Mouse (Mus musculus) adrenal gland, adult 2 months (tissue): Measurements from ENCODE around the gene Car3. TPM values are rescaled to one million over a fixed set of nuclear protein-coding genes. Genes with fewer than 3 reads are reported as not detected.
A peak's percentile ranks its signal among the peaks of the same experiment; 100 is the strongest.

Experiments
- DNase-seq: peaks from one replicate; pipeline ENCODE4 v3.0.0; 2021
- polyA plus RNA-seq: library from polyadenylated mRNA; depleted of rRNA; stranded (reverse); fragments of >200 nt; gene quantifications from 2 replicates; pipeline ENCODE4 v1.2.3, GENCODE M21; 2012
- total RNA-seq, 2 experiments: library from RNA; stranded (reverse); gene quantifications; 2 replicates each; pipeline ENCODE4 v1.2.3; 2021

Car3 gene
- total and polyA plus RNA-seq, 3 experiments: 1,180 to 4,256 (median 2,164) TPM

DNA sequence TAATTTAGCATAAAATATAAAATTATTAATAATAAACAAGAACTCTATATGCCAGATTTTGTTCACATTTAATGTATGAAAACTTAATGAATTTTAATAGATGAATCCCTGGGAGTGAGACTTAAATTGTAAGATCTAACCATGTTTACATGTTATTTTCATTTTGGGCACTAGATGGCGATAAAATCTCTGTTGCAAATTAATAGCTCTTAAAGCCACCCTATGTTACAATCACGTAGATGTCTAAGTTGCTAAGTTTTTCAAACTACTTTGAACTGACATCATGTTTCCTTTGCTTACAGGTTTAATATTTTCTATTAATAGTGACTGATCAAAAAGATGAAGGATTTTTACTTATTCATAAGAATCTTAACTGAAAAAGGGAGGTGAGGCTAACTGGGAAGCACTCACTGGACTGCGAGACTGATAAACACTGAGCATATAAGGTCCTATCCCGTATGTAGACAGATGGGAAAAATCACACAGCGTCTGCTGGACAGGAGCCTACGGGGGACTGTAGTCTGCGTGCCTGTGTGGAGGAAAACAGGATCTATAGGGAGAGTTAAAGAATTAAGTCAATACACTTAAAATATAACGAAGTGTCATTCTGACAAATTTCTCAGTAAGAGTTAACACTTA, 11.2 kb downstream of the Car3 start:
- DNase-seq: no peak

DNA sequence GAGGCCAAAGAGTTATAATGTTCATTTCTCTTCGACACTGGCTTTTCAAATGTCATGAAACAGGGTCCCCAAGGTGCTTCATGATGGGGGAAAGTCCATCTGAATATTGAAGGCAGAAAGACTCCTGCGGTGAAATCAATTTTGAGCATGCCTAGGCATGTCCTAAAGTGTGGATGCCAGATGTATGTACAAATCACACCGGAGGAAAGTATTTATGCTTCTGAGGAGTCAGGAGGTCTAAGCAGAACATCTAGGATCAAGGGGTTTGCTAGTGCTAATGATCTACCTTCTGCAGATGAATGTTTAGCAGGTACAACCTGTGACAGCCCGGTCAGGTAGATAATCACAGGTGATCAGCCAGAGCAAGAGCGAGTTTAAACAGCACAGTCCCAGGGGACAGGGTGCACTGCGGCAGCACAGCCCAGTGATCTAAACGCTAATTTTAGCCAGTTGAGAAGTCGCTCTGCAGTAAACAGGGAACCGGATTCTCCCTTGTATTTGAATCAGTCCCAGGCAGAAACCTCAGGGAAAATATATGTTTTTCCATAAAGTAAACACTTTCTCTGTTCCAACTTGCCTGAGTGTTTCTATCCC, 13.1 kb downstream of the Car3 start:
- DNase-seq: no peak

DNA sequence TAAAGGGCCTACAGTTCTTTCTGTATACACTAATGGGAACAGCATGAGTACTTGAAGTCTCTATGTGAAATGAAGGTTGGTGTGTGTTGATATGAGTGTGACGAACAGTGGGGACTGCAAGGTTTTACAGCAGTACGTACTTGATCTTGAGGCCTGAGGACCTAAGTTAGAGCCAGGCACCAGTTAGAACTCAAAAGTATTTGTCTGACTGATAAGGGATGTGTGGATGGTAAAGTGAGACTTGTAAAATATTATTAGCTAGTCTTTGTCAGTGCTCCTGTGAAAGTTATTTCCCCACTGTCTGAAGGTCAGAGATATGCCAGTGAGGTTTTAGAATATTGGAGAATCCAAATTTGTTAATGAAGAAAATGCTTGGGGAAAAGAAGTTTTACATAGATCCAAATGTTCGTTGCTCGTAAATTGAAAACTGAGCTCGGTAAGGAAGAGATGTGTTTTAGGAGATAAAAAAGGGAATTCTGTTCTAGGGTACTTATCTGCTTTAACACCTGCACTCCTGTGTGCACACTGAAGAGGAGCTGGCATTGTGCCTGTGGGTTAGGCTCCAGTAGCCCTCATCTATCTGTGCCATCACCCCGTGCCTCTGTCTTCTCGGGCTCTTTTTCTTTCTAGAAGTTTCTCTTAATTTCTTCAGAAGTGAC, 14.1 kb downstream of the Car3 start:
- no peak for DNase-seq

DNA sequence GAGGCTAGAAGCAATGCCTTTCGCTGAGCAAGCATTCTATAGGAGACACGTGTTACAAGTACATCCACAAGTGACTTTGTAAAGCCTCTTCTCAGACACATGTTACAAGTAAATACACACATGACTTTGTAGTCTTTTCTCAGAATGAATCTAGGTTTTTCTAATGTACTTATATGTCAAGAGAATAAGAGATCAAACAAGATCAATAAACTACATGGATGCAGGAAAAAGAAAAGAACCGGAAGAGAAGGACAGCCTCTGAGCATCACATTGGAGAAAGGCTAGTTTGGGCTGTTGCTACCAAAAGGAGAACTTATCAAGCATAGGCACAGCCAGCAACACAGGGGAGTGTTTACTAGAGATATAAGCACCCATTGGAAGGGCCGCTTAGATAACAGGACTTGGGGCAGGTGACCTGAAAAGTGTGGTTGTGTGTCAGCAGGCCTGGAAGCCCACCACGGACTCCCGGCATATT, 15.5 kb downstream of the Car3 start:
- DNase-seq: no peak

DNA sequence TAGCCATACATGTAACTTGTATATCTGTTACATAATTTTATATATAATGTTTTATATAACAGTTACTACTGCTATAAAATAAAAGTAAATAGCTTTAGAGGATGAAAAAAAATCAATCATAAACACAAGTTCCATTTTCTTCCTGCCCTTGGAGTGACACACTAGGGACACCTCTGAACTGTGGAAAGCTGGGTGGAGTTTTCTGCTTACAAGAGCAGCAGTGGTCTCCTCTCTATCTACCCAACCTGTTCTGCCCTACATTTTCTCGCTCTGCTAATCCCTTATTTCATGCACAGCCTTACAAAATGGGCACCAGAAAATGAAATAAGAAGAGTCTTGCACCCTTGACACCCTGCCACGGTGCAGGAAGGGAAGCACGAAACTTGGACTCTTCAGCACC, 16.0 kb downstream of the Car3 start:
- no peak for DNase-seq

DNA sequence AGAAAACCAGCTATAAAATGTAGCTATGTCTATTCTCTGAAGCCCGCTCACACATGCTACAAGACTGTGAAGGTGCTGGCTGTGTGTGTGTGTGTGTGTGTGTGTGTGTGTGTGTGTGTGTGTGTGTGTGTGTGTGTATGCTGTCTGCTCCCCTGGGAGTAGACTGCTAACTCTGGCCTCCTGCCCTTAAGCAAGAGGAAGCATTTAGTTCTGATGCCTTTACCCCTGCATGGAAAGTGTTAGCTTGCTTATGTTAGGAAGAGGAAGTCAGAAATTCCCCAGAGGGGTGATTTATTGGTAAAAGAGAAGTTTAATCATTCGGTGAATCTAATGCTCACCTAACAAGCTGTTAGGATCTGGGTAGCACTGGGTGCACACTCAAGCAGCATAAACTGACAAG, 17.0 kb downstream of the Car3 start:
- no peak for DNase-seq

DNA sequence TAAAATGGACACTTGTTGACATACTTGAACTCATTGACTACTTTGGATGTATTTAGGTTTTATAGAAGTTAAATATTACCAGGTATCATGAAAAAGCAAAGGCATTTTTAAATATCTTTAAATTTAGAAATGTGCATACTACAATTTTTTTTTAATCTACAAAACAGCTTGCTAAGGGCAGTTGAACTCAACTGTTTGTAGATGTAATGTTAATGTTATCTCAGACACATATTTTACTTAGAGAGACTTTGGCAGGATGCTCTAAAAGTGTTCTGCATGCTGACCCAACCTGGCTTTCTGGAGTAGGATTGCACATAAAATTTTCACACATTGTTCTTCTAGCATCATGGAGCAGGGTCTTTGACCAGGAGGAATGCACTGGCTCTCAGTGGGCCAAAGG, 18.7 kb downstream of the Car3 start:
- no peak for DNase-seq

DNA sequence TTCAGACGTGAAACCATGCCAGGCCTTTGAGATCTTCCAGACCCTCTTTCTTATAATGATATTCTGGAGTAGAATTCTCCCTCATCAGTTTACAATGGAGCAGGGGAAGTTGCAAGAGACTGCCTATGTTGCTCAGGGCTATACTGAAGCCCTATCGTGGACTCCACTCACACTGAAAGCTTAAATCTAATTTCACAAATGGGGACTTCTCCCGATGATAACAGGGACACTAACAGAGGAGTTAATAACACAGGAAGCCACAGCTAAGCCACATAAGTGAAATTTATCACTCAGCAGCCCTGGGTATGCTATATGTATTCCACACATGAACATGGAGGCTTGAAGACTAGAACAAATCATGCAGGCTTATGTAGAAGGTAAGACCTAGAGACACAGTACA, 19.4 kb downstream of the Car3 start:
- no peak for DNase-seq

DNA sequence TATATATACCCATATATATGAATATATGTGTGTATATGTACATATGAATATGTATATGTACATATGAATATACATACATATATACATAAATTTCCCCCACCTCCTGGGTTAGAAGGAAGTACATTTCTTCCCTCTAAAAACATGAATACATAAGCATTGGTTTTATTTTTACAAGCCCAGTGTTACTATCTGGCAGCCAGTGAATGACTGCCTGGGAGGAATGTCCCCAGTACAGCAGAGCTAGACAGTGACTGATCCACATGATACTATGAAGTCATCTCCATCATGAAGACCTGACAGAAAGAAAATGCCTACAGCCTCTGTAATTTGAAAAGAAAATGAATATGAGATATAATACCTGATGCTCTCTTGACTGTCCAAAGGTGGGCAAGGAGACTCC, 21.5 kb downstream of the Car3 start:
- DNase-seq: no peak

DNA sequence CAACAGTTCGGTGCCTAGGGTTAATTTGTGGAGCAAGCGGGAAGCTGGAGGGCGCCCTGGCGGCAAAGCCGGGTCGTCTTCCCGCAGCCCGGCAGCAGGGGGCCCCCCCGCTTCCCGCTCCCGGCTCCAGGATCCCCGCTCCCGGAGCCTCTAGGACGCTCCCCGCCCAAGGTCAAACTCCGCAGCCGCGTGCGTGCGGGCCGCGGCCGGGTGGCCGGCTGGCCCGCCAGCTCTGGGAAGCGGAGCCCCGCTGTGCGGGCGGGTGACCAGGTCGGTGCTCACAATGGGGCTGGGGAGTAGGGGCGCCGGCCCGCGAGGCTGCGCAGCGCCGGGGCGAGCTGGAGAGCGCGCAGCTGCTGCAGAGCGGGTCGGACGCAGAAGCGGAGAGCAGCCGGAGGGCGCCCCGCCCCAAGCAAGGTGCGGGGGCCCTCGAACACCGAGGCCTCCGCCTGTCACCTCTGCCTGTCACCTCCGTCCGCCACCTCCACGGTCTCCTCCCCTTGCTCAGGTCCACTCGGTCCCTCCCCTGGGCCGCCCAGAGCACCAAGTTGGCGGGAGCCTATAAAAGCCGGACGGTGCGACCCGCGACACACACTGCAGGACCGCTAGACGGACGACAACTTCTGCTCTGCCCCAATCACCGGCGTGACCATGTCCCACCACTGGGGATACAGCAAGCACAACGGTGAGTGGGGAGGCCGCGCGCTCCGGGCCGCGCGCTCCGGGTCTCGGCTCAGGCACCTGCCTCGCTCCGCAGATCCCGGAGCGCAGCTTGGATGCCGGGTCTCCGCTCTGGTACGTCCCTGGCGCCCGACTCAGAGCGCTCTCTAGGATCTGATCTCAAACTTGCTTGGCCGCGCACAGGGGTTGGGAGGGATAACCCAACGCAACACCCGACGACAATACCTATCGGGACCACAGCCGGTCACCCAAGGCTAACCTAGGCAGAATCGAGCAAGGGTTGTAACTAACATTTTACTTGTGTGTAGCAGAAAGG, 23.1 kb downstream of the Car3 start, which contains the start of gene Car2:
TSS of gene Car2 (plus strand) at position 172 of the 997 bp plus-strand sequence.
- peak; percentile 93 for DNase-seq

DNA sequence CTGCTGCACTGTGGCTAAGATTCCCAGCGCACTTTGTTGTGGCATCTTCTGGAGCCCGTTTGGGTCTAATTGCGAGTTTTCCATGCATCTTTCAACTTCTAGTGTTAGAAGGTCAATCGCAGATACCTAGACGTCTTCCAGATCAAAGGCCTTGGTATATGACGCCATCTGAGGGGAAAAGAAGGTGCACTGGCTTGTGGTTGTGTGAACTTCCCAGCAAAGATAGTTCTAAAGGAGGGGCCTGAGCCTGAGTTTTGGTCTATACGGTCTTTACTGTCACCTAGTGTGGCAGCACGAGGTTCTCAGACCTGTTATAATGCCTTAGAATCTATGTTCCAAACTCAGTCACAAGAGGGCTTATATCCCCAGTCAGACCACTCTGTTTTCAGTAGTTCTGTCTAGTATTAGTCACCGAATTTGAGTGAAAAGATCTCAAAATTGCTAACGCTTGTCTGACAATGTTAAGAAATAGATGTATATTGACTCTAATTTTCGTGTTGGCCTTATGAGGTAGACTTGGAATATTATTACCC, 23.9 kb downstream of the Car3 start:
- DNase-seq: peak; percentile 30

DNA sequence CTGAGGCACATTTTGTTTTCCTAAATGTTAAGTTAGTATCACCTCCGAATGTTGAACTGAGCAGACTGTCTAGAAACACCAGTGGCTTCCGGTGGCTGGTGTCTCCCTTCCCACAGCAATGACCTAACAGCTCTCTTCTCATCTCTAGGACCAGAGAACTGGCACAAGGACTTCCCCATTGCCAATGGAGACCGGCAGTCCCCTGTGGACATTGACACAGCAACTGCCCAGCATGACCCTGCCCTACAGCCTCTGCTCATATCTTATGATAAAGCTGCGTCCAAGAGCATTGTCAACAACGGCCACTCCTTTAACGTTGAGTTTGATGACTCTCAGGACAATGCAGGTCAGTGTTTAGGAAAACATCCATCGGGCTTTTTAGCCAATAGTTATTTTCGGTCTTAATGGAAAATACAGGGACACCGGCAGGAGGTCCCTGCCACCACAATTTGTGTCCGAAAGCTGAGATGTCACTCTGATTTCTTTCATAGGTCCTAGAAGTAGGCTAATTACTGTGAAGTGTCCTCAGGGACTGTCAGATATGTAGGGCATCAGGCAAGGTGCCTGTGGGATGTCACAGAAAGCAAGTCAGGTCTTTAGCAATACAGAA, 24.5 kb downstream of the Car3 start:
- no peak for DNase-seq

DNA sequence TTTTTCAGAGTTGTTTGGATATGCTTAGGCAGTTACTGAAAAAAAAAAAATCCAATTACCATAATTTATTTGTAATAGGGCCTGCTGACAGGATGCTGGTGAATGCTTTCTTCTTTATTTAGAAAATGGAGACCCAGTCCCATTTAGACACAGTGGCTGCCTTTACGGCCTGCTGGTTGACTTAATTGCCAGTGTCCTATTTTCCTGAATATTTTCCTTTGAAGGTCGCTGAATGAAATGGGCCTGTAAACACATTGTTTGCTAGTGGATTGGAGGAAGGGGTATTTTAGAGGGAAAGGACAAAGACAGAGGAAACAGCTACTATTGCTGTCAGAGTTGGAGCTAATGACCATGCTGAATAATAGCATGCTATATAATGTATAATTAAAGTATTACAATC, 25.2 kb downstream of the Car3 start:
- no peak for DNase-seq

DNA sequence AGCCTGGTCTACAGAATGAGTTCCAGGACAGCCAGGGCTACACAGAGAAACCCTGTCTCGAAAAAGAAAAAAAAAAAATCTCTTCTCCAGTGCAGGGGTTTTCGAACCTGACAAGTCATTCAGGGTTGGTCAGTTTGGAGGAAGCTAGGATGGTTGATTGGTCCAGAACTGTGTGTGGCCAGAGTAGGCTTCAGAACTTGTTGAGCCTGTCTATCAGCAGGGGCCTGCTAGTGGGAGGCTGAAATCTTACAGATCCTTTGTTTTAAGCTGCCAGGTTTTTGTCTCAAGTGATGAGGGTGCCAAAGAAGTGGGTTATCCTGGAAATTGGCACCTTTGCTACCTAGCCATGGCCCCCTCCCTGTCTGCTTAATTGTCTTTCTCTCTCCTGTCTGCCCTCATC, 25.8 kb downstream of the Car3 start:
- DNase-seq: no peak

DNA sequence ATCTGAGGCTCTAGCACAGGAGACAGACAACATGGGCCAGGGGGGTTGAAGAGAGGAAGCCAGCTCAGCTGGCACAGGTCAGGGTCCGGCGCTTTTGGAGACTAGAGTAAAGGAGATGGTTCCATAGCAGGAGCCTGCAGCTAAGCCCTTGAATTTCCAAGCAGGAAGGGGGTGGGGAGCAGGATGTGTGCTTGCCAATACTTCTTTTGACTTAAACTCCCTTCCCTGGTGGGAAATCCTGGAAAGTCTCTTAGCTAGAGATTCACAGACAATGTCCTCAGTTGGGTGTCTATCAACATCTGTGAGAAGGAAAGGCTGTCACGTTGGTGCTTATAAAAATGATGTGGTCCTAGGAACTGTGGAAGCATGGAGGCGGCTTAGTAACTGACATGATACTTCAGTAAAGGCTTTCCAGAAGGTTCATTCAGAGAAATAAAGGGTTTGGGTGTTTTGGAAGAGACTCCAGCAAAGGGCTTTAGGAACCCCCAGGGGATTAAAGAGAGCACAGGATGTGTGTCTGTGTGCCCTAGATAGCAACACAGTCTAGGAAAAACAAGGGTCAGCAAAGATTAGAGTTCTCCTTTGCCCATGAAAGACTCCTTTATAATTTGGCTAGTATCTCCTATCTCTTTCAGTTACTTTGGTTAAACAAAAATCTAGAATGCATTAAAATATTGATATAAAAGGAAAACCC, 26.6 kb downstream of the Car3 start:
- DNase-seq: peak; percentile 10

DNA sequence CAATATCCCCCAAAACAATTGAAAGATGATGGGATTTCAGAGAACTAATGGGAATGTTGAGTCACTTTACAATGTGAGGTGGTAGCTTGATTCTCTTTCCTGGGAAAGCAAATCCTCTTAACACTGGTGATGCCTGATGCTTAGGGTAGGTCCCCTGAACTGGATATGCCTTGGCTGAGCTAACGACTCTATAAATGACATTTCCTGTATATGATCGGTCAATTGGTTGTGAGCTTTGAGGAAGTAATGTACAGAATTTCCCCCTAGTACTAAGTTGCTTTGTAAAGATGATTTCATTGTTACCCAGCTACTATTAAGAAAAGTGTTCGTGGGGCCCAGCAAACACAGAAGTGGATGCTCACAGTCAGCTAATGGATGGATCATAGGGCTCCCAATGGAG, 29.7 kb downstream of the Car3 start:
- no peak for DNase-seq

DNA sequence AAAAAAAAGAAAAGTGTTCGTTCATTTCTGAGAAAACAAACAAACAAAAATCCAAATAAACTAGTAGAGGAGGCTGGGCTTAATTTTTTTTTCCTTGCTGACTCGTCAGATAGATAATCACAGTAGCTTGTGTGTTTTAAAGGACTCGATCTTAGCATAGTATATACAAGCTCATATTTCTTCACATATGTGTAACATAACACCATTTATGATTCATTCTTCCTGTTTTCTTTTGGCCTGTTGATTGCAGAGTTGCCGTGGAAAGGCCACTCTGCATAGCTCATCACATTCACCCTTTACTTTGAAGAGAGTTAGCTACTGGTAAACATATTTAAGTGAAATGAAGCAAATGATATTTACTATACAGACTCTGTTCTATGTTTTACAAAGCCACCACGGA, 30.4 kb downstream of the Car3 start:
- DNase-seq: no peak

DNA sequence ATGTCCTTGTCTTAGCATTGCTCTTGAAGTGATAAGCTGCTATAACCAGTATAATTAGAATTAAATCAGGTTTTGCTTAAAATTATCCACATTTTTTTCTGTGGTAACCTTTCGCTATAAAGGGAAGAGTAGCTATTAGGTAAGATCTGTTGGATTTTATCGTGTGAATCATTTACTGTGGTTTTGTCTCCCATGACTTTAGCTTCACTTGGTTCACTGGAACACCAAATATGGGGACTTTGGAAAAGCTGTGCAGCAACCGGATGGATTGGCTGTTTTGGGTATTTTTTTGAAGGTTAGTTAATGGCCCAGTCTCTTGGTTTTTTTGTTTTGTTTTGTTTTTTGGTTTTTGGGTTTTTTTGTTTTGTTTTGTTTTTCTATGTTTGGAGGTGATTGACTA, 32.0 kb downstream of the Car3 start:
- no peak for DNase-seq

DNA sequence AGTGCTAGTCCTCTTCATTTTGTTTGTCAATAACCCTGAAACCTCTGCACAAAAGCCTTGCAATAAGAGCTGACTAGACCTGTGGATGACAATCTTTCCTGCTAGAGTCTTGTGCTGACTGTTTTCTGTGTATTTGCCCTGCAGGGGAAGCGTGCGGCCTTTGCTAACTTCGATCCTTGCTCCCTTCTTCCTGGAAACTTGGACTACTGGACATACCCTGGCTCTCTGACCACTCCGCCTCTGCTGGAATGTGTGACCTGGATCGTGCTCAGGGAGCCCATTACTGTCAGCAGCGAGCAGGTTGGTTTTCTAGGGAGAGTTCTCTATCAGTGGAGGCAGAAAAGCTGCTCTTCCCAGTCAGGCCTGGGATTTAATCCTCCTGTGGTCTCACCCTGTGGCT, 34.5 kb downstream of the Car3 start:
- no peak for DNase-seq

DNA sequence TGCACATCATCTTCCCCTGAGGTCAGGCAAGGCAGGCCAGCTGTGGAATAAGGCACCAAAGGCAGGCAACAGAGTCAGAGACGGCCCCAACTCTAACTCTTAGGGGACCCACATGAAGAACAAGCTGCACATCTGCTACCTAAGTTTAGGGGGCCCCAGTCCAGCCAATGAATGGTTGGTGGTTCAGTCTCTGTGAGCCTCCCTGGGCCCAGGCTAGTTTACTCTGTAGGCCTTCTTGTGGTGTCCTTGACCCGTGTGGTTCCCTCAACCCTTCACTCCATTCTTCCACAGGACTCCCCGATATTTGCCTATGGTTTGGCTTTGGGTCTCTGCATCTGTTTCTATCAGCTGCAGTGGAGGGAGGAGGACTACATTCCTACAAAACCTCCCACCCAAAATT, 40.1 kb downstream of the Car3 start:
- no peak for DNase-seq

DNA sequence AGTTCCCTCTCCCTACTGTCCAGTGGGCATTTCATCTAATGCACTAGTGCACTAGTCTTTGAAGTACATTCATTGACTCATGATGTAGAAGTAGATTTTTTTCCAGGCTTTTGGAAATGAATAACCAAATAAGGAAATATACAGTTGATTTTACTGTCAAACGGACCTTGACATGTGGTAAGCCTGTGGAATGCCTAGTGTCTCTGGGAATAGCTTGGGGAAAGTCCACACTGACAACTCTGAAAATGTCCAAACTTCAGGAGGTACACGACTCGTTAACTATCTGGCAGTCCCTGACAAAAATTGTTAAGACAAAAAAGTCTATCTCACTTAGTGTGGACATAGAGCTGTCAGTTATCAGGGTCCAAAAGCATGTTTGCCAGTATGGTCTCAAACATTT, 40.9 kb downstream of the Car3 start:
- DNase-seq: no peak
